Mouse (Mus musculus) forebrain, embryonic 14.5 days (tissue): Measurements from ENCODE around the gene Plxna4. TPM values are rescaled to one million over a fixed set of nuclear protein-coding genes. Genes with fewer than 3 reads are reported as not detected.

Experiments used
- ATAC-seq: fragments of 200-750 bp; cut with Nextera tagmentation; 2 replicates; pipeline ENCODE4 v1.8.0; 2017; ENCODE audit warnings: mild to moderate bottlenecking, moderate library complexity
- DNase-seq: peaks from one replicate; pipeline ENCODE4 v3.0.0-alpha.2; 2015; ENCODE audit warnings: low spot score
- H3K27ac ChIP-seq: fragments of 300-500 bp; sonication (generic); 2 replicates; pipeline ENCODE4 v1.5.1; 2014; ENCODE audit warnings: low read depth, mild to moderate bottlenecking, control low read depth, low read length, moderate library complexity
- H3K27me3 ChIP-seq: fragments of 300-500 bp; sonication (generic); replicated peaks from 2 replicates; pipeline ENCODE4 v1.6.1; 2014; ENCODE audit warnings: low read length, control low read depth, mixed read lengths; ENCODE audit not compliant: control insufficient read depth, insufficient read depth
- H3K36me3 ChIP-seq: fragments of 300-500 bp; sonication (generic); 2 replicates; pipeline ENCODE4 v1.6.1; 2014; ENCODE audit warnings: low read length, control low read depth; ENCODE audit not compliant: control insufficient read depth, insufficient read depth
- H3K4me1 ChIP-seq: fragments of 300-500 bp; sonication (generic); 2 replicates; pipeline ENCODE4 v1.6.1; 2014; ENCODE audit warnings: antibody characterized with exemption, low read length, control low read depth; ENCODE audit not compliant: control insufficient read depth, insufficient read depth
- H3K4me2 ChIP-seq: fragments of 300-500 bp; sonication (generic); 2 replicates; pipeline ENCODE4 v1.6.1; 2014; ENCODE audit warnings: mild to moderate bottlenecking, control low read depth, low read length
- H3K4me3 ChIP-seq: fragments of 300-500 bp; sonication (generic); 2 replicates; pipeline ENCODE4 v1.5.1; 2014; ENCODE audit warnings: low read depth, low read length, control low read depth
- H3K9ac ChIP-seq: fragments of 300-500 bp; sonication (generic); 2 replicates; pipeline ENCODE4 v1.6.1; 2014; ENCODE audit warnings: mild to moderate bottlenecking, low read length, control low read depth, moderate library complexity
- H3K9me3 ChIP-seq: fragments of 300-500 bp; sonication (generic); replicated peaks from 2 replicates; pipeline ENCODE4 v1.6.1; 2016; ENCODE audit warnings: low read length, control low read depth, mixed read lengths; ENCODE audit not compliant: control insufficient read depth
- WGBS: fragments of 180-500 bp; shearing (Covaris S2); extraction: QIAGEN DNeasy Blood & Tissue Kit; methylation state at CpG from one replicate; pipeline ENCODE4 v1.1.7; 2014; 5-methylcytosine and 5-hydroxymethylcytosine counted together
- polyA plus RNA-seq: library from polyadenylated mRNA; unstranded; fragments of >200 nt; fragmentation: Nextera tagmentation; extraction: Ambion mirVana; gene quantifications from 2 replicates; pipeline ENCODE4 v1.2.1, GENCODE M21; 2014

The Plxna4 gene
- polyA plus RNA-seq, 1 experiment from 2014 or later: 19.9 TPM

DNA sequence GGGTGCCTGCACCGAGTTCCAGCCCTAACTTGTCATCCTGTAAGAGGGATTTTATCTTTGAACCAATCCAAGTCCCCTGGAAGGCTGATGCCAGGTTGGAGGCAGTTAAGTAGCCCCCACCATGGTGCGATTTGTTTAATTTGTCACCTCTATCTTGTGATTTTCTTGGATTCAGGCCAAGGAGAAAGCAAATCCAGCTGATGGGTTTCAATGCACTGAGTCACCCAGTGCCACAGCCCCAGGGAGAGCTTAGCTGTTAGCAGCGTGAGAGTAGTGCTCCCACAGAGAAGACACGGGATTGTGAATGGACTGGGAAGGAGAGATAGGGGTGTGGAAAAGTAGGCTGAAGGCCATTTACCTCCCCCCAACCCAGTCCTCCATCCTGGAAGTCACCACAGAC lies 375.6 kb downstream of the Plxna4 start:
- no peak overlapping the region for H3K27ac ChIP-seq
- H3K36me3 ChIP-seq: peaks cover 5% of the 10 kb centered on the region; the same call in 1 of the 2 replicates
- no peaks in the 10 kb centered on the region for H3K9me3 ChIP-seq
- H3K4me2 ChIP-seq: no peak overlapping the region
- no peak overlapping the region for H3K4me3 ChIP-seq
- H3K4me1 ChIP-seq: no peaks in the 10 kb centered on the region
- ATAC-seq (no peak), DNase-seq (peak; percentile 43)
- no peak overlapping the region for H3K9ac ChIP-seq
- H3K27me3 ChIP-seq: no peaks in the 10 kb centered on the region
- 31% methylated on average over 4 of the region's 4 CpGs for WGBS

- no peaks in the 10 kb centered on the region for H3K9me3 ChIP-seq
- peaks cover 9% of the 10 kb centered on the region; the same call in 1 of the 2 replicates for H3K36me3 ChIP-seq
- no peak overlapping the region for H3K9ac ChIP-seq
- 94% methylated on average over 7 of the region's 7 CpGs for WGBS
- H3K4me2 ChIP-seq: no peak overlapping the region
- no peak overlapping the region for H3K4me3 ChIP-seq
- no peaks in the 10 kb centered on the region for H3K4me1 ChIP-seq
- no peak overlapping the region for H3K27ac ChIP-seq
- no peak for DNase-seq
- H3K27me3 ChIP-seq: no peaks in the 10 kb centered on the region
- no peak for ATAC-seq
These were observed 377.9 kb downstream of the Plxna4 start for GRCm38 (mm10) chr6:32210139-32210538.

DNA sequence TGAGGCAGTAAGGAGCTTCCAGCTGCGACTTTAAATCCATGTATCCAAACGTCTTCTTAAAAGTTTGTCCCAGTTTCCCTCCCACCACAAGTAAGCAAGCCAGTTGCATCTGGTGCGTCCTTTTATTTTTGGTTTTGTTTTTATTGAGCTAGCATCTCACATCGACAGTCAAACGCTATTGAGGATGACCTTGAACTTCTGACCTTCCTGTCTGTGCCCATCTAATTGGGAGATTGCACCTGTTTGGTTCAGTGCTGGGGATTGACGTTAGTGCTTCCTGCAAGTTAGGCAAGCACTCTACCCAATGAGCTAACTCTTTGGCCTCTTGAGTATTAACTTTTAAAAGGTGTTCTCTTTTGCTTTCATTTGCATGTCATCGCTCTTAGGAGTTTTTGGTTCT lies 379.0 kb downstream of the Plxna4 start:
- Histone ChIP-seq H3K4me2 (no peak overlapping the region), H3K4me3 (no peak overlapping the region), H3K4me1 (no peaks in the 10 kb centered on the region), H3K27me3 (no peaks in the 10 kb centered on the region), H3K9me3 (no peaks in the 10 kb centered on the region), H3K36me3 (peaks cover 15% of the 10 kb centered on the region; the same call in 1 of the 2 replicates), H3K27ac (no peak overlapping the region), H3K9ac (no peak overlapping the region)
- ATAC-seq (no peak), DNase-seq (no peak)
- 88% methylated on average over 7 of the region's 7 CpGs for WGBS

GRCm38 (mm10) chr6:32204253-32204652 lies 383.7 kb downstream of the Plxna4 start:
- ATAC-seq (no peak), DNase-seq (no peak)
- no peak overlapping the region for H3K4me3 ChIP-seq
- no peak overlapping the region for H3K27ac ChIP-seq
- H3K4me1 ChIP-seq: no peaks in the 10 kb centered on the region
- WGBS: 81% methylated on average over 4 of the region's 4 CpGs
- H3K27me3 ChIP-seq: no peaks in the 10 kb centered on the region
- no peaks in the 10 kb centered on the region for H3K9me3 ChIP-seq
- H3K36me3 ChIP-seq: peaks cover 23% of the 10 kb centered on the region; the same call in 1 of the 2 replicates
- no peak overlapping the region for H3K4me2 ChIP-seq
- no peak overlapping the region for H3K9ac ChIP-seq

DNA sequence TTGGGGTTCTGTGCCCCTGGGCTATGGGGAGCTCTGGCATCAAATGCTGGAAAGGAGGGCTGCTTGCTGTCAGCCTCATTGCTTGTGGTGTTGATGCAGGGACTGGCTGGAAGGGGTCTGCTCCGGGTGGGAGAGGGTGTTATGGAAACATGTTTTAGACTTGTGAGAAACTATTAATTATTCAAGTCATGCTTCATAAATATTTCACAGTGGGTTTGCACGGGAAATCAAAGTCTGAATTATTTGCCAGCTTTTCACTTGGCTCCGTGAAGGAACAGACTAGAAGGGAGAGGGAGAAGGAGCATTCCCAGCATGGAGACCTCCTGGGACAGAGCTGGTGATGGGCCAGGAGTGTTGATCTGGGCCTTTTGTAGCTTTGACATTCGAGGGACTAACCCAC lies 384.6 kb downstream of the Plxna4 start:
- DNase-seq (peak; percentile 45), ATAC-seq (0 out of 2 replicates have a peak, but pooled peaks have one; percentile 29)
- 38% methylated on average over 4 of the region's 4 CpGs for WGBS
- Histone ChIP-seq H3K4me3 (no peak overlapping the region), H3K27me3 (no peaks in the 10 kb centered on the region), H3K9ac (no peak overlapping the region), H3K27ac (no peak overlapping the region), H3K4me2 (no peak overlapping the region), H3K36me3 (peaks cover 23% of the 10 kb centered on the region; the same call in 1 of the 2 replicates), H3K4me1 (no peaks in the 10 kb centered on the region), H3K9me3 (no peaks in the 10 kb centered on the region)

GRCm38 (mm10) chr6:32202664-32203192 lies 385.3 kb downstream of the Plxna4 start:
- Histone ChIP-seq H3K4me2 (no peak overlapping the region), H3K4me3 (no peak overlapping the region), H3K27ac (no peak overlapping the region), H3K9me3 (no peaks in the 10 kb centered on the region), H3K27me3 (no peaks in the 10 kb centered on the region), H3K36me3 (peaks cover 25% of the 10 kb centered on the region), H3K9ac (no peak overlapping the region), H3K4me1 (no peaks in the 10 kb centered on the region)
- ATAC-seq (no peak), DNase-seq (no peak)
- WGBS: 63% methylated on average over 1 of the region's 1 CpGs

DNA sequence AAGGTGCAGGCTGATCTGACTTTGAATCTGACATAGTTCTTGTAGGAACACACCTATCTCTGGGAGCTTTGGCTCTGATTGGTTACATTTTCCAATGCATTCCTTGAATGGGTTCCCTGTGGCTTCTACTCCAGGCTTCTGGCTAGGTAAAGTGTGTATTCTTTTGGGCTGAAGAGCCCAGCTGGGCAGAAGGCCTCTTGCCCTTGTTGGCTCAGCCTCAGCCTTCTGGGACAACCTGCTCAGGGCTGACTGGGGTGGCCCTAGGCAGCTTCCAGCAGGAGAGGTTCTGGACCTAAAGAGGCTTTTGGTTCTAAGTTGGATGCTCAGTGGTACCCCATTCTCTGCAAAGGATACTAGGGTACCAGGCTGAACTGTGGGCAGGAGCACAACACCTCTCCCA lies 386.5 kb downstream of the Plxna4 start:
- no peak overlapping the region for H3K4me2 ChIP-seq
- H3K4me3 ChIP-seq: no peak overlapping the region
- no peak overlapping the region for H3K9ac ChIP-seq
- H3K27me3 ChIP-seq: no peaks in the 10 kb centered on the region
- ATAC-seq (no peak), DNase-seq (no peak)
- H3K27ac ChIP-seq: no peak overlapping the region
- no peaks in the 10 kb centered on the region for H3K4me1 ChIP-seq
- H3K36me3 ChIP-seq: peaks cover 28% of the 10 kb centered on the region
- H3K9me3 ChIP-seq: no peaks in the 10 kb centered on the region

- no peaks in the 10 kb centered on the region for H3K27me3 ChIP-seq
- peaks cover 25% of the 10 kb centered on the region for H3K36me3 ChIP-seq
- H3K9ac ChIP-seq: no peak overlapping the region
- H3K4me3 ChIP-seq: no peak overlapping the region
- DNase-seq (no peak), ATAC-seq (no peak)
- H3K4me1 ChIP-seq: no peaks in the 10 kb centered on the region
- H3K27ac ChIP-seq: no peak overlapping the region
- no peaks in the 10 kb centered on the region for H3K9me3 ChIP-seq
- WGBS: 82% methylated on average over 2 of the region's 2 CpGs
- no peak overlapping the region for H3K4me2 ChIP-seq
These were observed 388.4 kb downstream of the Plxna4 start for GRCm38 (mm10) chr6:32199616-32200015.

- H3K4me2 ChIP-seq: no peak overlapping the region
- no peaks in the 10 kb centered on the region for H3K4me1 ChIP-seq
- no peak overlapping the region for H3K4me3 ChIP-seq
- H3K27me3 ChIP-seq: no peaks in the 10 kb centered on the region
- no peak for DNase-seq
- ATAC-seq: no peak
- 89% methylated on average over 9 of the region's 9 CpGs for WGBS
- H3K27ac ChIP-seq: no peak overlapping the region
- peaks cover 26% of the 10 kb centered on the region for H3K36me3 ChIP-seq
- H3K9me3 ChIP-seq: no peaks in the 10 kb centered on the region
- H3K9ac ChIP-seq: no peak overlapping the region
These were observed 391.1 kb downstream of the Plxna4 start for GRCm38 (mm10) chr6:32196913-32197312.
